Mouse (Mus musculus) heart, postnatal 0 days (tissue): Measurements from ENCODE around the gene Ppp2r5d. TPM values are rescaled to one million over a fixed set of nuclear protein-coding genes. Genes with fewer than 3 reads are reported as not detected.

Experiments
- ATAC-seq: fragments of 200-750 bp; cut with Nextera tagmentation; 2 replicates; pipeline ENCODE4 v1.8.0; 2017; ENCODE audit warnings: low read depth, moderate number of reproducible peaks, moderate library complexity; ENCODE audit not compliant: insufficient read depth
- DNase-seq: peaks from one replicate; pipeline ENCODE4 v3.0.0-alpha.2; 2016; ENCODE audit warnings: low spot score
- H3K27ac ChIP-seq: fragments of 300-500 bp; sonication (generic); 2 replicates; pipeline ENCODE4 v1.5.1; 2014; ENCODE audit warnings: low read depth, mild to moderate bottlenecking
- H3K27me3 ChIP-seq: fragments of 300-500 bp; sonication (generic); 2 replicates; pipeline ENCODE4 v1.6.1; 2014; ENCODE audit warnings: low read length, mixed read lengths; ENCODE audit not compliant: control insufficient read depth, insufficient read depth
- H3K36me3 ChIP-seq: fragments of 300-500 bp; sonication (generic); replicated peaks from 2 replicates; pipeline ENCODE4 v1.6.1; 2014; ENCODE audit warnings: low read length, mixed read lengths; ENCODE audit not compliant: control insufficient read depth, insufficient read depth
- H3K4me1 ChIP-seq: fragments of 300-500 bp; sonication (generic); 2 replicates; pipeline ENCODE4 v1.6.1; 2014; ENCODE audit warnings: antibody characterized with exemption; ENCODE audit not compliant: control insufficient read depth, insufficient read depth
- H3K4me2 ChIP-seq: fragments of 300-500 bp; sonication (generic); 2 replicates; pipeline ENCODE4 v1.6.1; 2014; ENCODE audit warnings: low read depth, mild to moderate bottlenecking, low read length, moderate library complexity
- H3K4me3 ChIP-seq: fragments of 300-500 bp; sonication (generic); 2 replicates; pipeline ENCODE4 v1.5.1; 2014; ENCODE audit warnings: low read depth, low read length
- H3K9ac ChIP-seq: fragments of 300-500 bp; sonication (generic); replicated peaks from 2 replicates; pipeline ENCODE4 v1.6.1; 2014; ENCODE audit warnings: low read depth, low read length, mixed read lengths
- H3K9me3 ChIP-seq: fragments of 300-500 bp; sonication (generic); replicated peaks from 2 replicates; pipeline ENCODE4 v1.6.1; 2016; ENCODE audit warnings: low read length; ENCODE audit not compliant: control insufficient read depth
- CTCF ChIP-seq: IDR thresholded peaks from 2 replicates; pipeline ENCODE4 v1.5.1; 2016; ENCODE audit warnings: antibody characterized with exemption, control low read depth, low read depth
- EP300 ChIP-seq: IDR thresholded peaks from 2 replicates; pipeline ENCODE4 v1.6.1; 2016; ENCODE audit warnings: antibody characterized with exemption, low read depth
- WGBS: fragments of 180-500 bp; shearing (Covaris S2); extraction: QIAGEN DNeasy Blood & Tissue Kit; methylation state at CpG from one replicate; pipeline ENCODE4 v1.1.7; 2014; 5-methylcytosine and 5-hydroxymethylcytosine counted together
- polyA plus RNA-seq: library from polyadenylated mRNA; unstranded; fragments of >200 nt; fragmentation: Nextera tagmentation; extraction: Ambion mirVana; gene quantifications from 2 replicates; pipeline ENCODE4 v1.2.1, GENCODE M21; 2015
- total RNA-seq: library from RNA; depleted of rRNA; stranded (reverse); fragments of >200 nt; gene quantifications from 2 replicates; pipeline ENCODE4 v1.2.3, GENCODE M21; 2014; ENCODE audit warnings: low replicate concordance

Ppp2r5d gene
- total and polyA plus RNA-seq, 2 experiments from 2014 or later: 25.2 to 46.3 TPM

- Histone ChIP-seq H3K27me3 (no peaks in the 10 kb centered on the region), H3K4me3 (no peak overlapping the region), H3K4me2 (no peak overlapping the region), H3K36me3 (0 out of 2 replicates have a peak, but pooled peaks cover 6% of the 10 kb centered on the region), H3K27ac (no peak overlapping the region), H3K9me3 (no peaks in the 10 kb centered on the region), H3K9ac (no peak overlapping the region), H3K4me1 (no peaks in the 10 kb centered on the region)
- TF ChIP-seq CTCF (peak; percentile 30), EP300 (no peak)
- DNase-seq (no peak), ATAC-seq (no peak)
- WGBS: 60% methylated on average over 9 of the region's 10 CpGs
Measured at GRCm38 (mm10) chr17:46736160-46736559, 31.2 kb upstream of the Ppp2r5d start.

GRCm38 (mm10) chr17:46735287-46735686 is 30.4 kb upstream of the Ppp2r5d start:
- no peaks in the 10 kb centered on the region for H3K4me1 ChIP-seq
- no peak overlapping the region for H3K4me2 ChIP-seq
- DNase-seq: no peak
- ATAC-seq: no peak
- no peaks in the 10 kb centered on the region for H3K9me3 ChIP-seq
- TF ChIP-seq CTCF (no peak), EP300 (no peak)
- H3K4me3 ChIP-seq: no peak overlapping the region
- H3K9ac ChIP-seq: no peak overlapping the region
- no peaks in the 10 kb centered on the region for H3K27me3 ChIP-seq
- no peak overlapping the region for H3K27ac ChIP-seq
- 0 out of 2 replicates have a peak, but pooled peaks cover 6% of the 10 kb centered on the region for H3K36me3 ChIP-seq
- WGBS: 79% methylated on average over 7 of the region's 7 CpGs

GRCm38 (mm10) chr17:46734055-46734454 is 29.1 kb upstream of the Ppp2r5d start:
- H3K36me3 ChIP-seq: 0 out of 2 replicates have a peak, but pooled peaks cover 6% of the 10 kb centered on the region
- H3K9ac ChIP-seq: no peak overlapping the region
- no peak overlapping the region for H3K4me3 ChIP-seq
- TF ChIP-seq EP300 (no peak), CTCF (no peak)
- DNase-seq (no peak), ATAC-seq (no peak)
- no peaks in the 10 kb centered on the region for H3K9me3 ChIP-seq
- no peak overlapping the region for H3K4me2 ChIP-seq
- no peak overlapping the region for H3K27ac ChIP-seq
- H3K27me3 ChIP-seq: peaks cover under 1% of the 10 kb centered on the region; the same call in 1 of the 2 replicates
- WGBS: 90% methylated on average over 3 of the region's 3 CpGs
- H3K4me1 ChIP-seq: no peaks in the 10 kb centered on the region

GRCm38 (mm10) chr17:46728904-46729318 is 24.0 kb upstream of the Ppp2r5d start, which contains the start of gene Gnmt:
TSS of gene Gnmt (minus strand) at chr17:46729168.
- TF ChIP-seq EP300 (no peak), CTCF (no peak)
- ATAC-seq (peak; percentile 40), DNase-seq (no peak)
- 18% methylated on average over 24 of the region's 24 CpGs for WGBS
- Histone ChIP-seq H3K9me3 (no peaks in the 10 kb centered on the region), H3K4me2 (peak within 1 kb of the TSS; percentile 28), H3K27me3 (peaks cover 11% of the 10 kb centered on the region; the same call in 1 of the 2 replicates), H3K27ac (no peak within 1 kb of the TSS), H3K36me3 (no peaks in the 10 kb centered on the region), H3K4me3 (no peak within 1 kb of the TSS), H3K9ac (no peak within 1 kb of the TSS), H3K4me1 (no peaks in the 10 kb centered on the region)

- 55% methylated on average over 11 of the region's 11 CpGs for WGBS
- no peak overlapping the region for H3K4me3 ChIP-seq
Measured at GRCm38 (mm10) chr17:46728496-46728895, 23.6 kb upstream of the Ppp2r5d start.

GRCm38 (mm10) chr17:46728021-46728420 is 23.1 kb upstream of the Ppp2r5d start:
- Histone ChIP-seq H3K4me1 (no peaks in the 10 kb centered on the region), H3K9me3 (no peaks in the 10 kb centered on the region), H3K9ac (no peak overlapping the region), H3K27ac (no peak overlapping the region), H3K36me3 (peaks cover 4% of the 10 kb centered on the region; the same call in 1 of the 2 replicates), H3K27me3 (peaks cover 11% of the 10 kb centered on the region; the same call in 1 of the 2 replicates), H3K4me3 (no peak overlapping the region), H3K4me2 (no peak overlapping the region)
- ATAC-seq (no peak), DNase-seq (no peak)
- 0 out of 2 replicates have a peak, but pooled peaks have one; percentile 13 for TF ChIP-seq CTCF
- TF ChIP-seq EP300: no peak
- 38% methylated on average over 6 of the region's 6 CpGs for WGBS

More at GRCm38 (mm10) chr17:46728496-46728895, 23.6 kb upstream of the Ppp2r5d start:
- TF ChIP-seq EP300: no peak
- no peak for TF ChIP-seq CTCF
- Histone ChIP-seq H3K9ac (no peak overlapping the region), H3K27me3 (peaks cover 11% of the 10 kb centered on the region; the same call in 1 of the 2 replicates), H3K4me2 (peak overlapping the region; percentile 28; the same call in 1 of the 2 replicates), H3K4me1 (no peaks in the 10 kb centered on the region), H3K36me3 (no peaks in the 10 kb centered on the region), H3K9me3 (no peaks in the 10 kb centered on the region), H3K27ac (no peak overlapping the region)
- DNase-seq: no peak
- ATAC-seq: no peak
